Mouse (Mus musculus) ovary, adult 18-20 months (tissue): ENCODE data around the gene Cx3cr1.

Experiments used
- DNase-seq: peaks from one replicate; pipeline ENCODE4 v3.0.0; 2022; ENCODE audit warnings: low spot score, mixed read lengths

Cx3cr1 gene

GRCm38 (mm10) chr9:119973869-119974520 is 95.7 kb downstream of the Cx3cr1 start:
- DNase-seq = no peak

DNA sequence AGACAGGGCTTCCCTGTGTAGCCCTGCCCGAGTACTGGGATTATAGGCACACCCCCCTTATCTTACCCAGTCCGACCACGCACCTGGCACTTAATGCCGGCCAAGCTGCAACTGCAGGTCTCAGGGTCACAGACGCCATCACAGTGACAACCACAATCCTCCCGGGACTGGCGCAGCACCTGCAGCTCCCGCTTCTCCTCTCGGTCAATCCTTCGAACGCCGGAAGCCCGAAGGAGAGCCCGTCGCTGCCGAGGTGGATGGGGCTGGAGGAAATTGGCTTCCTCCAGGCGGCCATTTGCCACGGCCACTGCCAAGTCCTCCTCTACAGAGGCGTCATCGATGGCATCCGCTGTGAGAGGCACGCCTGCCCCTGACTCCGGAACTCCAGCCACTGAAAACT is 96.4 kb downstream of the Cx3cr1 start:
- no peak for DNase-seq

- no peak for DNase-seq
Measured at GRCm38 (mm10) chr9:119972582-119972981, 97.1 kb downstream of the Cx3cr1 start.

DNA sequence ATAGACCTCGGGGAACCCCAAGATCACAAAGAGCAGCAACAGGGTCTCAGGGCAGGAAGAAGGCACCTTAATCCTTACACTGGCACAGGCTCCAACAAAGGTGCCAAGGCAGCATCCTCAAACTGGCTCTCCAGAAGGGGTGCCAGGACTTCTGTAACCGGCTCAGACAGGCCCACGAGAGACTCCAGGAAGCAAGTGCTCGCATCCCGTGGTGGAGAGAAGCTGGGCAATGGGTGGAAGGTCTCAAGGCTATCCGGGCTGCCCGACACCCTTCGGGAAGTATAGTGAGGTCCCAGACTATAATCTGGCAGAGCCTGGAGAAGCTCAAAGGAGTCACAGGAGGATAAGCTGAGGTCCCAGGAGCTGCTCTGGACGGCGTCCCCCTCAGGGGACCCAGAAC is 97.5 kb downstream of the Cx3cr1 start:
- no peak for DNase-seq

GRCm38 (mm10) chr9:119970763-119971656 is 98.7 kb downstream of the Cx3cr1 start:
- no peak for DNase-seq

DNA sequence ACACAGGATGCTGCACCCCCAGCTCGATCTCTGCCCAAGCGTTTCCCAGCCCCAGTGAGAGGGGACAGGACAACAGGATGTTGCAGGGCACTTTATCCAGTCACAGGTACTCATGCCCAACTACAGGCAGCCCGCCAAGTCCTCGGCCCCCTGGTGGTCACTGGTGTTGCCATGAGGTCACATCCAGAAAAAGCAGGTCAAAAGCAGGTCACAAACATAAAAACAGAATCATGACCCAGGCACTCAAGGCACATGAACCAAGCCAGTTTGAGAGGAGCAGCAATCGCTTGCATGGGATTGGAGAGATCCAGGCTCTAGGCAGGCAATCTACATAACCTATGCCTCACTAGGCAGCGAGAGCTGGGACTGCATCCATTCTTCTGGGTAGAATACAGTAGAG is 99.5 kb downstream of the Cx3cr1 start:
- DNase-seq = no peak

GRCm38 (mm10) chr9:119969811-119970210 is 99.9 kb downstream of the Cx3cr1 start:
- DNase-seq = no peak

GRCm38 (mm10) chr9:119966221-119966910 is 103.3 kb downstream of the Cx3cr1 start:
- peak; percentile 42 for DNase-seq

GRCm38 (mm10) chr9:119965186-119965585 is 104.5 kb downstream of the Cx3cr1 start:
- no peak for DNase-seq

DNA sequence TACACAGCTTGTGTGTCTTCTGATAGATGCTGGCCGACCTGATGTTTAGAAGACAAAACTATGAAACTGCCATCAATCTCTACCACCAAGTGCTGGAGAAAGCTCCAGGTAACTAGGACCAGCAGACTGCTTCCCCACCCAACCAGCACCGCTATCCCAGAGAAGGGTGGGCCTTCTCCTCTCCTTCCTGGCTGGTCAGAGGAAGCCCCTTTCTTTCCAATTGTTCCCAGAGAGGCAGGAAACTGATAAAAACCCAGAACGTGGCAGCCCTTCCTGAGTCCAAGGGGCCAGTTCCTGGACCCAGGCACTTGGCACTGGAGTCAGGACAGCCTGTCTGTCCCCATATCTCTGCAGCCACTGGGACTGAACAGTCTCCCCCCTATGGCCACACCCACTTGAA is 105.5 kb downstream of the Cx3cr1 start:
- no peak for DNase-seq

DNA sequence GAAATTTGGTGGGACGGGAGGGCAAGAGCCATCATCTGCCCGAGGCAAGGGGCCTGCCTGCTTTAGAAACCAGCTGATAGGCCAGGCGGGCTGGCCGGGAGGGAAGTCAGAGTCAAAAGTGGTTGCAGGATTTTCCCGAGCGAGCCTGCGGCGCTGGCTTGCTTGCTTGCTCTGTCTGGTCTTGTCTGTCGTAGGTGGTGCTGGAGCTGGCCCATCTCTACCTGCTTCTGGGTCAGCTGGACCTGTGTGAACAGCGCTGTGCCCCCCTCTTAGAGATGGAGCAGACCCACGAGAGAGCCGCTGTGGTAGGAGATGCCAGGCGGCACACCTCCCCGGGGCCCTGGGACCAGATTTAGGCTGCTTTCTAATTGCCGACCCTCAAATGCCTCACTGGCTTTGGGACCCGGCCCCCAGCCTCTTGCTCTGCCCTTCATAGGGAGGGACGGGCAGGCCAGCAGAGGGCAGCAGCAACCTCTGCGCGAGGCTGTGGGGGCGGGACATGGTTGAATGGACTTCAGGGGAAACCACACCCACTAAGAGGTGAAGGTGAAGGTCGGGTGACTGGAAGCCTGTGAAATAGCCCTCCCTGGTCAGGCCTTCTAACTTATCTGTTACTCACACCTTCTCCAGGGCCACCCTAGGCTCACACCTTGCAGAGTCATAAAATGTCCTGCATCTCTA is 106.6 kb downstream of the Cx3cr1 start:
- no peak for DNase-seq

DNA sequence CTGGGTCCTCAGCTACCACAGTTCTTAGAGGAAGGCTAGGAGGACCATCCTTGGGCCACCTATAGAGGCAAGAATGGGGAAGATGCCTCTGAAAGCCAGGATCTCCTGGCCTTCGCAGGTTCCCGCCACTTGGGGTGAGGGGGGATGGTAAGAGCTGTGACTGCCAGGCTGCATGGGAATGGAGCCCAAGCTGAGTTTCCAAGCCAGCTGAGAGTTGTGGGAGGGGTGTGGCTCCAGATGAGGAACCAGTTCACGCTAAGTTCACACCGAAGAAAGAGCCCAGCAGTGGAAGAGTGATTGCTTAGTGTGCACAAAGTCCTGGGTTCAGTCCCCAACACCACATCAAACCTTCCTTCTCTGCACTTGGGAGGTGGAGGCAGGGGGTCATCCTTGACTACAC is 107.5 kb downstream of the Cx3cr1 start:
- no peak for DNase-seq

DNA sequence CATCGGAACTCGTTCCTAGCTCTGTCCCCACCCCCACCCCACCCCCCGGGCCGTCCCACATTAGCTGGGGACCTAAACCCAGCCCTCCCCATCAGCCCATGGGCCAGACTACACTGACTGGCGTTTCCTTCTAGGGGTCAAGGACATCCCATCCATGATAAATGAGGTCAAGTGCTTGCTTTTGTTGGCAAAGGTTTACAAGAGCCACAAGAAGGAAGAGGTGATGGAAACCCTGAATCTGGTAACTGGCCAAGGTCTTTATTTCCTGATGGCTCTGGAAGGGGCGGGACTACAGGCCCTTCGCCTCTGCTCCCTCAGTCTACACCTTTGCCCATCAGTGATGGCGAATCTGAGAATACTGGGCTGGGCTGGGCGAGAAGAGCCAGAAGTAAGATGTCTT is 110.8 kb downstream of the Cx3cr1 start:
- no peak for DNase-seq

DNA sequence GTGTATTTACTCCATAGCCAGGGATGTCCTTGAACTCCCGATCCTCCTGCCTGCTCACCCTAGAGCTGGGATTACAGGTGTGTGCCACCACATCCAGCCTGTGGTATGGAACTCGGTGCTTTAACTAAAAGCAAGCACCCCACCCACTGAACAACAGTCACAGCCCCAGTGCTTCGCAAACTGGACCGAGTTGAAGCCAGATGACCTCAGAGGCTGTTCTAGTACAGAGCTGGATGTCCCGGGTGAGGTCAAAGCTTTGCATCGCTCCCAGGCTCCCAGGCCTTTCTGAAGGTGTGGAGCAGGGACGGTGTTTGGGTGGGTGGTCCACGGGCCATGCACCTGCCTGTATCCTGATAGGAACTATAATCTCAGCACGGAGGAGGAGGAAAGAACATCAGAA is 118.3 kb downstream of the Cx3cr1 start:
- DNase-seq = no peak

- no peak for DNase-seq
Measured at GRCm38 (mm10) chr9:119950434-119950833, 119.2 kb downstream of the Cx3cr1 start.

GRCm38 (mm10) chr9:119948804-119949203 is 120.9 kb downstream of the Cx3cr1 start:
- no peak for DNase-seq

GRCm38 (mm10) chr9:119945173-119945900 is 124.3 kb downstream of the Cx3cr1 start:
- no peak for DNase-seq

- DNase-seq = no peak
Measured at GRCm38 (mm10) chr9:119943326-119943725, 126.4 kb downstream of the Cx3cr1 start.

- no peak for DNase-seq
Measured at GRCm38 (mm10) chr9:119941861-119942260, 127.8 kb downstream of the Cx3cr1 start.

DNA sequence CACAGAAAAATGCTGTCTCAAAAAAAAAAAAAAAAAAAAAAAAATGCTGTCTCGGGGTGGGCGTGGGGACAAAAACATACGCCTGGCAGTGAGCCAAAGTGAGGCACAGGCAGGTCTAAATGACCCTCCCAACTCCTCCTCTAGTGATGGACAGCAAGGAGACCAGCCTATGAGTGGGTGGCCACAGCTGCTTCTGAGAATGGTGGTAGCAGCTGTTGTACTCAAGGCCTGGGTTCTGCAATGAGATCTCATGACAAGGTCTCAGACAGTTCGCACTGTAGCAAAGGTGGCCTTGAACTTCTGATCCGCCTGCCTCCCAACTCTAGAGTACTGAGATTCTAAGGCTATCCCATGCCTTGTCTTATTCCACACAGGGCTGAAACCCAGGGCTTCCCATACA is 128.3 kb downstream of the Cx3cr1 start:
- no peak for DNase-seq

DNA sequence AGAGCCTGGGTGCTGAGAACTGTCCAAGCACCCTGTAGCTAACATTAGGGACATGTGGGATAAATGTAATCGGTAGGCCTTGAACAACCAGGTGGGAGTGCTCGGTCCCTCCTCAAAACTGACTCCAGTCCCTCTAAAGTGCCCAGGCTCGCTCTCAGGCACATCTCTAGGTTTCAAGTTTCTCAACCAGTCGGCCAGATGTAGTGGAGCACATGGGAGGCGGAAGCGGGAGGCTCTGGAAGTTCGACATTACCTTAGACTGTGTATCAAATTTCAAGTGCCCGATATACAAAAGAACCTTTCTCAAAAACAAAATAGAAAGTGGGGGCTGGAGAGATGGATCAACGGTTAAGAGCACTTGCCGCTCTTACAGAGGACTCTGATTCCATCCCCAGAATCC is 130.0 kb downstream of the Cx3cr1 start:
- DNase-seq = no peak

DNA sequence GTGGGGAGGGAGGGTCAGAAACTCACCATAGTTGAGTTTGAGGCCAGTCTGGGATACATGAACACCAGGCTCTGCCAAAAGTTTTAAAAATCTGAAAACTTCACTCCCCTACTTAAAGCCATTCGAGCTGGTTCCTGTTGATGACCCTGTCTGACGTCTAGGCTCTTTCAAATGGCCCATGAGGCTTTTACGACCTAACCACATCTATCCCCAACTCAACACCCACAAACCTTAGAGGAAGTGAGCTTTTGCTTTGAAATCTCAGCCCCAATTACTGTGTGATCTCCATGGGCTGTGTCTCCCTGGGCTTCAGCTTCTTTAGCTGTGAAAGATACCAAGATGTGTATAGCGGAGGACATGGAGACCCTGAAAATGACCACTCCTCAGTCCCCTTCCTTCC is 131.2 kb downstream of the Cx3cr1 start:
- DNase-seq = no peak
